Mouse (Mus musculus) testis, postnatal 10 days (tissue): Measurements from ENCODE around the gene Zfp462.
A peak's percentile ranks its signal among the peaks of the same experiment; 100 is the strongest.

ENCODE experiments used
- DNase-seq: peaks from one replicate; pipeline ENCODE4 v3.0.0; 2021; ENCODE audit warnings: low spot score

The Zfp462 gene

GRCm38 (mm10) chr4:55049938-55050610, 105.2 kb downstream of the Zfp462 start:
- no peak for DNase-seq

- no peak for DNase-seq
These were observed 106.5 kb downstream of the Zfp462 start for GRCm38 (mm10) chr4:55051345-55051744.

GRCm38 (mm10) chr4:55052686-55053085, 107.8 kb downstream of the Zfp462 start:
- no peak for DNase-seq

DNA sequence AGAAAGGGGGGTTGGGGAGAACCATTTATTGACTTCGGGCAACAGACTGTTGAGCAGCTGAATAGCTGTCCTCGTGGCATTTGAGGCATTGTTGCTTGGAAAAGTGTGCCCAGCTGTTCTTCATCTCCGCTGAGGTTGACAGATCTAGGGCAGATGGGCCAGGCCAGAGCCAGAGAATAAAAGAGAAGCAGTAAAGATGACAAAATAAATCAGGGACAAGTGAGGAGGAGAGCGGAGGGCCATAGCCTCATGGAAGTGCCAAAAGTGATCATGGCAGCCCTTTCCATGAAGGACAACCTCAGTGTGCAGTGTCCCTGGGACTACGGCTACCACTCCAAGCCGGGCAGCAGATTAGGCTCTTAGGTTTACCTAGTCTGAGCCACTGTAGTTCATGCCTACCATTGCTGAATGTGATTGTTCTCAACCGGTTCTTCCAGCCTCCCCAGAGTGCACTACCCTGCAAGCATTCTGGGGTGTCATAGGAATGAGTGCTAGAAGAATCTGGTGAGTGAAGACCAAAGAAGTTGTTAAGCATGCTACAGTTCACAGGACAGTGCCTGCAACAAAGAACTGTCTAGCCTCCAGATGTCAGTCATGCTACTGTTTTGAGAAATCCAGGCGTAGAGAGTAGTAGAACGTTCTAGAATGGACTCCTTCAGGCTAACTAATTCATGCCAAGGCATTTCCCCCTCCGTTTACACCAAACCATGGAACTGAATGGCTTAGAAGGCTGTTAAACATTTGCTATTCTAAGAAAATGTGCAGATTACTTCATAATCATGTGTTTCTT, 113.0 kb downstream of the Zfp462 start:
- DNase-seq, result no peak

DNA sequence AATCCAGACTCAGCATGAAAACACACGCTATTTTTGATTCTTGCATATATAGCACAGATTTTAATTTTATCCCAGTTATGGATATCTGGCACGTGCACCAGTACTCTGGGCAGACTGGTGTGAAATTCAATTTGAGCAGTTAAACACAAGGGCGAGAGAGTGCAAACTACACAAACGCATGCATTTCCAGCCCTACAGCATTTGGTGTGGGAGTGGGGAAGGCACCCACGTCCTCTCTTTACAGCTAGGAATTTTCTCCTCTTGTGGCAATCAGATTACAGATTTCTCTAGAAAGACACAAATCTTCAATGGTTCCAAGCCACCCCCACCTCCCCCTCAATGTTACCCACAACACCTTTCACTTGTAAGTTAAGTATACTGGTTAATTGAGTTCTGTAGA, 114.1 kb downstream of the Zfp462 start:
- DNase-seq, result peak; percentile 23

DNA sequence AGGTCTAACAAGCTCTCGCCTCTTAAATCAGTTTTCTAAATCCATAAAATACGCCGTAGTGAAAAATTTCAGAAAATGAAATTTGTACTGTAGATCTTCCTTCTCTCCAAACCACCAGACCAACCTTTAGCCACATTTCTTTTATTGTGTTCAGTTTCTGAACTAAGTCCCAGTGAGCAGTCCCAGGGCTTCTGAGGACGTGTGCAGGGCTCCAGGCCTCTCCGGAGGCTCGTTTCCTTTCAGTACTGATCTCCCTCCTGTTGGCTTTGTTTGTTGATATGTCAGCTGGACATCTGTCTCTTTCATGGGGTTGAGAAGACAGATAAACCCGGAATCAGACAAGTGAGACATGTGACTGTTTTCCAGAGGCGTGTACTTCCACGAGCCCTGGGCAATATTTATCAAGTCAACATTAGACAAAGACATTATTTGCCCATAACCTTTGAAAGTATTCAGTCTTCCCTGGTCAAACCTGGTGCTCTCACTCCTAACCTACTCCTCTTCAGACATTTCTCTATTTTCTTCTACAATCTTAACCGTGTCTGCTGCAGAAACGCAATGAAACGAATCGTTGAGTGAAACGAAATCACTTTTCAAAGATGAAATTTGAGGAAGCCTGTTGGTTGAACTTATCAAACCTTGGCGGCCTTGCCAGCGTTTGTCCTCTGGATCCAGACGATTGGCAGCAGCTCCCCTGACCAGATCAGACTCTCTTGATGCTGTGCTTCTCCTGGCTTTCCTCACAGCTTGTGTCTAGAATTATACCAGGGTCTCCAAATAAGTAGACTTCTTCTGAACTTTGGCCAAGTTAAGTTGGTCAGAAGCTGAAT, 121.7 kb downstream of the Zfp462 start:
- no peak for DNase-seq

GRCm38 (mm10) chr4:55071535-55071934, 126.7 kb downstream of the Zfp462 start:
- no peak for DNase-seq

- DNase-seq, result no peak
These were observed 132.5 kb downstream of the Zfp462 start for GRCm38 (mm10) chr4:55077133-55077889.

DNA sequence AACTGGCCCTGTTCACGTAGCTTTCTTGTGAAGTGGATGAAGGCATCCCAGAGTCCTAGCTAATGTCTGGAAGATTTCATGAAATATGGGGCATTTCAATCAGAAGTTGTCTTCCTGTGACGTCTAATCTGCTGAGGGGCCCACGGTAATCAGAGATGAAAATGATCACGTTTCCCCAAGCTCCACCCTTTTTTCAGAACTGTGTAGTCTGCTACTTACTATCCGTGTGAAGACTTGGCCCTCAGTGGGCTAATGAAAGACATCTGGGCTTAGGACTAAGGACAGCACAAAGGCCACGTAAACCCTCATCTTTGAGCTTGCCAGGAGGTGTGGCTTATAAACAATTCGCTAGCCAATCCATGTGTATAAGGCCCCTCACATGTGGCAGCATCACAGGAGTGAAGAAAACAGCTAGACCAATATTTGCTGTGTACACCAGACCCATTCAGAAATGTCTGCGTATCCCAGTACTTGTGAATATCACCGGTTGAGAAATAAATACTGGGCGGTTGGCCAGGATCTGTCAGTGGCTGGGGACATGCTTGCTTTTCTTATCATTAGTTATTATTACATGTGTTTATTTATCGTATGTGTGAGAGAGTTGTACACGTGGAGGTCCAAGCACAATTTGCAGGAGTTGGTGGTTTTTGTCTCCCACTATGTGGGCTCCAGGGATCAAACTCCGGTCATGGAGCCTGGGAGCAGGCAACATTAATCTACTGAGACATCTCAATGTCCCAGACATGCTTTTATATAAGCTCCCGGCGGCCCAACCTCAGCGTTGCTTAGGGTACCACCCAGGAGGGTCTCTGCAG, 133.3 kb downstream of the Zfp462 start:
- no peak for DNase-seq

GRCm38 (mm10) chr4:55079056-55079455, 134.2 kb downstream of the Zfp462 start:
- DNase-seq, result no peak

GRCm38 (mm10) chr4:55084080-55084688, 139.3 kb downstream of the Zfp462 start:
- no peak for DNase-seq

- DNase-seq, result no peak
These were observed 143.3 kb downstream of the Zfp462 start for GRCm38 (mm10) chr4:55088153-55088552.

- no peak for DNase-seq
These were observed 144.1 kb downstream of the Zfp462 start for GRCm38 (mm10) chr4:55088922-55089321.

- no peak for DNase-seq
These were observed 152.3 kb downstream of the Zfp462 start for GRCm38 (mm10) chr4:55097157-55097556.

DNA sequence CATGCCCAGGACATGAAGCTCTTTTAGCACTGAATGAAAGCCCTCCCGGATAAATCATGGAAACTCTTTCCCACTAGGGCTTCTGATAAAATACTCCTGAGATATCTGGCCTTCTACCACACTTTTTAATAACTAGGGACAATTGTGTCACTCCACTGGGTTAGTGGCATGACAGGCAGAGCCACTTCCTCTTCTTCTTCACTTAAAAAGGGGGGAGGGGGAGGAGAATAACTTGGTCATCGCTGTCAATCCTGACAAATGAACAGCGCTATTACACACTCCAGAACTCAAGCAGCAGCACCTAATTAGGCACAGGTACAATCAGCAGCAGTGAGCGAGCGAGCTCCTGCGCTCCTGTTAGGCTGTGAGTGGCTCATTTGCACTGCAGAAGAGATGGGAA, 153.5 kb downstream of the Zfp462 start:
- DNase-seq, result no peak

DNA sequence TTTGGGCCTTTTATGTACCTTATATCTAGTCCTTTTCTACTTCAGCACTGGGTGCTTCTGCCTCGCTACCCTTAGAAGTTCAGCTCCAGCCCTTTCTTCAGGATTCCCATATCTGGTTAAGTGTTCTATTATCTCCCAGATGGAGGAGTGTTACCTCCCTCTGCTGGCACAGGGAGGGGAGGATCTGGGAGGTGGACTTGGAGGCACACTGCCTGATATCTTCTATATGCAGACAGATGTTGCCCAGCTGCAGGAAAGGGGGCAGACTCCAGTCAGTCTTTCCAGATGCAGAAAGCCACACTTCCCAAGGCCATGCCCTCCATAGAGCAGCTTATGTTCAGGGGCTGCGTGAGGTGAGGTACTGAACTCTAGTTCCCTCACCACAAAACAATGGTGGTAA, 156.0 kb downstream of the Zfp462 start:
- no peak for DNase-seq

GRCm38 (mm10) chr4:55101601-55102000, 156.8 kb downstream of the Zfp462 start:
- no peak for DNase-seq

- DNase-seq, result no peak
These were observed 157.5 kb downstream of the Zfp462 start for GRCm38 (mm10) chr4:55102382-55102781.

- DNase-seq, result no peak
These were observed 158.7 kb downstream of the Zfp462 start for GRCm38 (mm10) chr4:55103575-55103974.

DNA sequence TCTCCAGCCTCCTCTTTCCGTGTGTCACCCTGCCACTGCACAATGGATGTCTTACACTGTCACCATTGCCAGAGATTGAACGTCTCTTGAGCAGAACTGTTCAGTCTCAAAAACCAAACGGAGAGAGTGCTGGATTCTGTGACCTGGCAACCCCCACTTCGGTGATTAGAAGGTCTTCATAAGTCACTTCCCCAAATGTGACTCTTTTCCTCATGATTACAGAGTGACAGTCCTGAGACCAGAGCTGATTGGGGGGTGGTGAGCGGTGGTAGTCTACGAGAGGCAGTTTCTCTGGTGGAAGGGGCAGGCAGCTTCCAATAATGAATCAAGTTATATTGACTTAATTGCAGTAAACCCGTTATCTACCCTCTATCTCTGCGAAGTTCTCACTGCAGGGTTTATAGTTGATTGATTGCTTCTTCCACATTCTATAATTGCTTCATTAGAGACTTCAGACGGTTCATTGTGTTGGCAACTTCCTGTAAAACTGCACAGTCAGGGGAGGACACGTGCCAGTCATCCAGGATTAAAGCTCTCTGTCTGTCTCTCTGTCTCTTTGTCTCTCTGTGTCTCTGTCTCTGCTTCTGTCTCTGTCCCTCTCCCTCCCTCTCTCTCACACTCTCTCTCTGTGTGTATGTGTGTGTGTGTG, 173.1 kb downstream of the Zfp462 start:
- DNase-seq, result no peak
